Mouse (Mus musculus) kidney, embryonic 14.5 days (tissue): ENCODE results near the gene Armc12. TPM values are rescaled to one million over a fixed set of nuclear protein-coding genes. Genes with fewer than 3 reads are reported as not detected.

Source experiments
- ATAC-seq: fragments of 200-750 bp; cut with Nextera tagmentation; 2 replicates; pipeline ENCODE4 v1.8.0; 2017; ENCODE audit warnings: moderate number of reproducible peaks, mild to moderate bottlenecking, moderate TSS enrichment, moderate library complexity; ENCODE audit not compliant: low FRiP score, low TSS enrichment
- H3K27ac ChIP-seq: fragments of 300-500 bp; sonication (generic); 2 replicates; pipeline ENCODE4 v1.5.1; 2014; ENCODE audit warnings: low read depth, mild to moderate bottlenecking, low read length, moderate library complexity, mixed read lengths
- H3K27me3 ChIP-seq: fragments of 300-500 bp; sonication (generic); 2 replicates; pipeline ENCODE4 v1.6.1; 2014; ENCODE audit warnings: mild to moderate bottlenecking, low read length; ENCODE audit not compliant: control insufficient read depth, insufficient read depth
- H3K36me3 ChIP-seq: fragments of 300-500 bp; sonication (generic); 2 replicates; pipeline ENCODE4 v1.6.1; 2014; ENCODE audit warnings: low read length, mixed read lengths; ENCODE audit not compliant: control insufficient read depth, insufficient read depth
- H3K4me1 ChIP-seq: fragments of 300-500 bp; sonication (generic); 2 replicates; pipeline ENCODE4 v1.6.1; 2014; ENCODE audit warnings: low read length, mixed read lengths; ENCODE audit not compliant: control insufficient read depth, insufficient read depth
- H3K4me2 ChIP-seq: fragments of 300-500 bp; sonication (generic); replicated peaks from 2 replicates; pipeline ENCODE4 v1.6.1; 2014; ENCODE audit warnings: low read depth, mild to moderate bottlenecking, low read length
- H3K4me3 ChIP-seq: fragments of 300-500 bp; sonication (generic); 2 replicates; pipeline ENCODE4 v1.5.1; 2014; ENCODE audit warnings: mild to moderate bottlenecking, low read length
- H3K9ac ChIP-seq: fragments of 300-500 bp; sonication (generic); 2 replicates; pipeline ENCODE4 v1.6.1; 2014; ENCODE audit warnings: low read depth, mild to moderate bottlenecking, low read length, moderate library complexity
- H3K9me3 ChIP-seq: fragments of 300-500 bp; sonication (generic); 2 replicates; pipeline ENCODE4 v1.6.1; 2016; ENCODE audit warnings: low read length; ENCODE audit not compliant: control insufficient read depth
- WGBS: fragments of 180-500 bp; shearing (Covaris S2); extraction: QIAGEN DNeasy Blood & Tissue Kit; methylation state at CpG from one replicate; pipeline ENCODE4 v1.1.7; 2014; 5-methylcytosine and 5-hydroxymethylcytosine counted together
- polyA plus RNA-seq: library from polyadenylated mRNA; unstranded; fragments of >200 nt; fragmentation: Nextera tagmentation; extraction: Ambion mirVana; gene quantifications from 2 replicates; pipeline ENCODE4 v1.2.1, GENCODE M21; 2014

Armc12 gene
- polyA plus RNA-seq, 1 experiment from 2014 or later, result not detected

GRCm38 (mm10) chr17:28517956-28518614 lies 12.5 kb upstream of the Armc12 start:
- H3K4me2 ChIP-seq, result peak overlapping the region; percentile 71
- 0 out of 2 replicates have a peak, but pooled peaks cover 5% of the 10 kb centered on the region for H3K27me3 ChIP-seq
- H3K9me3 ChIP-seq, result no peaks in the 10 kb centered on the region
- peak overlapping the region; percentile 52 for H3K9ac ChIP-seq
- under 1% methylated on average over 44 of the region's 46 CpGs for WGBS
- peak overlapping the region; percentile 59; the same call in 1 of the 2 replicates for H3K27ac ChIP-seq
- peak; percentile 54 for ATAC-seq
- H3K36me3 ChIP-seq, result no peaks in the 10 kb centered on the region
- H3K4me3 ChIP-seq, result peak overlapping the region; percentile 38
- H3K4me1 ChIP-seq, result peaks cover 19% of the 10 kb centered on the region

GRCm38 (mm10) chr17:28518615-28519071 lies 12.0 kb upstream of the Armc12 start:
- Histone ChIP-seq H3K9ac (no peak overlapping the region), H3K9me3 (no peaks in the 10 kb centered on the region), H3K4me3 (peak overlapping the region; percentile 38), H3K4me1 (peaks cover 18% of the 10 kb centered on the region), H3K36me3 (no peaks in the 10 kb centered on the region), H3K27me3 (0 out of 2 replicates have a peak, but pooled peaks cover 5% of the 10 kb centered on the region), H3K27ac (no peak overlapping the region; the same call in 1 of the 2 replicates), H3K4me2 (peak overlapping the region; percentile 71)
- WGBS, result 18% methylated on average over 8 of the region's 8 CpGs
- no peak for ATAC-seq

DNA sequence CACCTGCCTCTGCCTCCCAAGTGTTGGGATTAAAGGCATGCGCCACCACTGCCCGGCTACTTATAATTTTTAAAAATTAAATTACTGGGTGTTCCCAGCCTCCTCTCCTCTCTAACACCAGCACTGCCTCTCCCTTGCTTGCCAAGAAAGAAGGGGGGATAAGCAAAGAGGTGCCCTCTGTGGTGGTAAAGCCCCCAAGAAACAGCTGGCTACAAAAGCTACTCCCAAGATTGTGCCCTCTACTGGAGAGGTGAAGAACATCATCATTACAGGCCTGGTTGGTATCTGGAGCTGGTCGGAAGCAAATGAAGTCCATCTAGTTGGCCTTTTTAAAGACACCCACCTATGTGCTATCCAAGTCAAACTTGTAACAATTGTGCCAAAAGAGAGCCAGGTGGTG lies 10.8 kb upstream of the Armc12 start:
- no peaks in the 10 kb centered on the region for H3K9me3 ChIP-seq
- H3K4me2 ChIP-seq, result no peak overlapping the region
- ATAC-seq, result no peak
- 95% methylated on average over 3 of the region's 3 CpGs for WGBS
- H3K27ac ChIP-seq, result no peak overlapping the region
- H3K27me3 ChIP-seq, result 0 out of 2 replicates have a peak, but pooled peaks cover 5% of the 10 kb centered on the region
- H3K4me1 ChIP-seq, result peaks cover 21% of the 10 kb centered on the region
- no peak overlapping the region for H3K9ac ChIP-seq
- no peak overlapping the region for H3K4me3 ChIP-seq
- no peaks in the 10 kb centered on the region for H3K36me3 ChIP-seq

DNA sequence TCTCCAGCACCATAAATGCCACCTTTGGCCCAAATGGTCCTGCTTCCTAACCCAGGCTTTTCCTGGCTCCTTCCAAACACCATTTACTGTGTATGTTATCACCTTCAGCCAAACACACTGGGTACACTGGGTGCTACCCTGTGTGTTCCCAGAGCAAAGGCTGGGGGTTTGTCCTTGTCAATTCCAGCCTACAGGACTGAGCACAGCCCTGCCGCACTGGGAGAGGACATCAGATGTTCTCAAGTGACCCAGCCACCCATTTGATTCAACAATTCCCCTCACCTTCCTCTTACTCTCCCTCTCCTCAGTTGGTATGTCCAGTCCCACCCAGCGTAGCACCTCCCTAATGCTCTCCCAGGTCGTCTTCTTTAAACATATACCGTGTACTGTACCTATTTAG lies 10.0 kb upstream of the Armc12 start:
- 68% methylated on average over 4 of the region's 4 CpGs for WGBS
- Histone ChIP-seq H3K36me3 (no peaks in the 10 kb centered on the region), H3K4me3 (no peak overlapping the region), H3K4me2 (no peak overlapping the region), H3K27me3 (0 out of 2 replicates have a peak, but pooled peaks cover 5% of the 10 kb centered on the region), H3K9me3 (no peaks in the 10 kb centered on the region), H3K4me1 (peaks cover 20% of the 10 kb centered on the region), H3K27ac (no peak overlapping the region), H3K9ac (no peak overlapping the region)
- no peak for ATAC-seq

GRCm38 (mm10) chr17:28521071-28521726 lies 9.4 kb upstream of the Armc12 start:
- Histone ChIP-seq H3K9me3 (no peaks in the 10 kb centered on the region), H3K4me3 (no peak overlapping the region), H3K36me3 (no peaks in the 10 kb centered on the region), H3K27me3 (0 out of 2 replicates have a peak, but pooled peaks cover 5% of the 10 kb centered on the region), H3K4me1 (peaks cover 18% of the 10 kb centered on the region), H3K9ac (no peak overlapping the region), H3K27ac (no peak overlapping the region), H3K4me2 (no peak overlapping the region)
- no peak for ATAC-seq
- 53% methylated on average over 5 of the region's 5 CpGs for WGBS

GRCm38 (mm10) chr17:28521920-28522319 lies 8.7 kb upstream of the Armc12 start:
- H3K27ac ChIP-seq, result no peak overlapping the region
- H3K4me1 ChIP-seq, result peaks cover 18% of the 10 kb centered on the region
- no peak overlapping the region for H3K9ac ChIP-seq
- WGBS, result 18% methylated on average over 6 of the region's 6 CpGs
- no peaks in the 10 kb centered on the region for H3K9me3 ChIP-seq
- H3K36me3 ChIP-seq, result no peaks in the 10 kb centered on the region
- peak overlapping the region; percentile 96 for H3K4me2 ChIP-seq
- 0 out of 2 replicates have a peak, but pooled peaks cover 5% of the 10 kb centered on the region for H3K27me3 ChIP-seq
- ATAC-seq, result no peak
- peak overlapping the region; percentile 72; the same call in 1 of the 2 replicates for H3K4me3 ChIP-seq

DNA sequence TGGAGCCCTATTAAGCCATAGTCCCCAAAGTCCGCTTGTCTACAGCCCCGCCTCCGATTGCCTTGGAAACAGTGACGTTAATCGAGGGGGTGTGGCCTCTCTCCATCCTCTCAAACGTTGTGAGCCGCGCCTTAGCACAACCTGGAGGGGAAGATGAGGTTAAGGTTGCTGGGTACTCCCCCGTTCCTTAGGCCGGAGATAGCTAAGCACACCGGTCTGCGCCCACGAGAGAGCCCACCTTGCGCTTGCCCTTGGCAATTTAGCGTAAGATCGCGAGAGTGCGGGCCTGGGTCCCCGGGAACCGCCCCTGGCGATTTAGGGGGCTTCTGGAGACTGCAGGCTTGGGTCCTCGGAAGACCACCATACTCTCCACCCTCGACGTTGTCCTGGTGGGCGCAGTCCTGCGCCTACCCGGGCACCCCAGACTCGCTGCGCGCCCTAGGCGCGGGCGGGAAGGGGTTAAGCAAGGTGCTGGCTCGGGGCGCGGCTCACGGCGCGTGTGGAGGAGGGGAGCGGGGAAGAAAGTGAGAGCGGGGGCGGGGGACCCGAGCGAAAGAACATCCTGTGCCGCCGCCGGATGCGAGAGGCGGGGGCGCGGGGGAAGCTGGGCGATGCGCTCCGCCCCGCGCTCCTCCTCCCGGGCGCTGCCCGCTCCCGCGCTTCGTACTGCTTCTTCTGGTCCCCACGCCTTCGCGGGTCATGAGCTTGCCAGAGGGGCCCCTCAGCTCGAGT lies 7.8 kb upstream of the Armc12 start:
- Histone ChIP-seq H3K27me3 (0 out of 2 replicates have a peak, but pooled peaks cover 5% of the 10 kb centered on the region), H3K4me3 (peak overlapping the region; percentile 72), H3K27ac (peak overlapping the region; percentile 90), H3K4me1 (peaks cover 18% of the 10 kb centered on the region), H3K36me3 (no peaks in the 10 kb centered on the region), H3K9me3 (no peaks in the 10 kb centered on the region), H3K9ac (peak overlapping the region; percentile 70), H3K4me2 (peak overlapping the region; percentile 96)
- under 1% methylated on average over 27 of the region's 66 CpGs for WGBS
- peak; percentile 78 for ATAC-seq

DNA sequence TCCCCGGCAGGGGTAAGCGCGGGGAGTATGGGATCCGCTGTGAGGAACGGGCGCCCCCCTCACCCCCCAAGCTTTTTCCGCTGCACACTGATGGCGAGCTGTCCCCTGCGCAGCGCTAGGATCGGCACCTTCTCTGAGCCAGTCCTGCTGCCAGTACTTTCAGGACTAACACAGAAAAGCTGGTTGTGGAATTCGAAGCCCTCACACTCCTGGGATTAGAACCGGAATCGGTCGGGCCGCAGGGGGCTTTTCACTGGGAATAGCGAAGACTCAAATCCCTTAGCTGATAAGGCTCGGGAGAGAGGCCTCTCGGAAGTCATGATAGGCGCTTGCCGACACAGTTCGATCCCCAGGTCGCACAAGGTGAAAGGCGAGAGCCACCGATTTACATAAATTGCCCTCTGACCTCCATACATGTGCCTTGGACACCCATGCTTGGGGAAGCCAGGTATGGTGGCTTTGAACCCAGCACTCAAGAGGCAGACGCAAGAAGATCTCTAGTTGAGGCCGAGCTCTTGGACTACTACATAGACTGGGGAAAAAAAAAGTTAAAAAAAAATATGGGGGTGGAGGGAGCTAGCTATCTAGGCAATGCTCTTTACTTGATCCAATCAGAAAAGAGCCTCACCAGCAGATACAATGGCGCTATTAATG lies 7.1 kb upstream of the Armc12 start:
- peaks cover 18% of the 10 kb centered on the region for H3K4me1 ChIP-seq
- 0 out of 2 replicates have a peak, but pooled peaks cover 5% of the 10 kb centered on the region for H3K27me3 ChIP-seq
- 6% methylated on average over 28 of the region's 28 CpGs for WGBS
- peak overlapping the region; percentile 96 for H3K4me2 ChIP-seq
- H3K9ac ChIP-seq, result peak overlapping the region; percentile 70
- ATAC-seq, result no peak
- no peaks in the 10 kb centered on the region for H3K36me3 ChIP-seq
- no peaks in the 10 kb centered on the region for H3K9me3 ChIP-seq
- peak overlapping the region; percentile 90 for H3K27ac ChIP-seq
- peak overlapping the region; percentile 72 for H3K4me3 ChIP-seq
